Mouse (Mus musculus) urinary bladder, postnatal 14 days (tissue): ENCODE data around the gene Tmem106a.
A peak's percentile ranks its signal among the peaks of the same experiment; 100 is the strongest.

Experiments
- DNase-seq: peaks from one replicate; pipeline ENCODE4 v3.0.0; 2021; ENCODE audit warnings: low spot score

The Tmem106a gene

GRCm38 (mm10) chr11:101640857-101641709 lies 59.0 kb downstream of the Tmem106a start:
- DNase-seq: peak; percentile 82
